Mouse (Mus musculus) frontal cortex, postnatal 14 days (tissue): ENCODE measurements around the gene Smyd5.

Experiments
- DNase-seq, 2 experiments: peaks; one replicate each; pipeline ENCODE4 v3.0.0; 2022; ENCODE audit warnings: low spot score in 2 of 2

The Smyd5 gene

DNA sequence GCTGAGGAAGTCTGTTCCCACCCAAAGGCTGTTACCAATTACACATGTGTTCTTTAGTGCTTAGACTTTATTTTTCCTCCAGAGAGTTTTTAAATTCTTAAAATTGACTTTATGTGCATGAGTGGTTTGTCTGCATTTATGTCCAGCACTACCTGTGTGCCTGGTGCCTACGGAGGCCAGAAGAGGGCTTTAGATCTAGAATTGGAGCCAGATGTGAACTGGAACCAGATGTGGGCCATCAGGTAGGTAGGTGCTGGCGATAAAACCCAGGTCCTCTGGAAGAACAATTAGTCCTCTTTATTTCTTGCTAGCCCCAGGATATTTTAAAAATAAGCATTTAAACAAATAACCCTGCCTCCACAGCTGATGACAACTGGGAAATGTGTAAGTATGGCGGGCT is 59.8 kb downstream of the Smyd5 start:
- no peak for DNase-seq
